Mouse (Mus musculus) thymus, adult 2 months (tissue): ENCODE measurements around the gene Arhgap19. TPM values are rescaled to one million over a fixed set of nuclear protein-coding genes. Genes with fewer than 3 reads are reported as not detected.
A peak's percentile ranks its signal among the peaks of the same experiment; 100 is the strongest.

ENCODE experiments used
- DNase-seq: peaks from one replicate; pipeline ENCODE4 v3.0.0; 2021
- H3K27ac ChIP-seq: fragments of 200-500 bp; 2 replicates; pipeline ENCODE4 v1.5.1; 2012; ENCODE audit warnings: low read length, control low read depth; ENCODE audit not compliant: control insufficient read depth, insufficient read depth
- H3K27me3 ChIP-seq: fragments of 200-500 bp; 2 replicates; pipeline ENCODE4 v1.6.1; 2012; ENCODE audit warnings: mild to moderate bottlenecking, low read length, moderate library complexity, mixed read lengths; ENCODE audit not compliant: control insufficient read depth, insufficient read depth
- H3K36me3 ChIP-seq: fragments of 200-500 bp; 2 replicates; pipeline ENCODE4 v1.6.1; 2012; ENCODE audit warnings: mild to moderate bottlenecking, low read length, moderate library complexity; ENCODE audit not compliant: control insufficient read depth, insufficient read depth
- H3K4me1 ChIP-seq: fragments of 200-500 bp; replicated peaks from 2 replicates; pipeline ENCODE4 v1.6.1; 2012; ENCODE audit warnings: low read length; ENCODE audit not compliant: control insufficient read depth, insufficient read depth
- H3K4me3 ChIP-seq: fragments of 200-500 bp; 2 replicates; pipeline ENCODE4 v1.5.1; 2012; ENCODE audit warnings: mild to moderate bottlenecking, low read length, control low read depth, moderate library complexity; ENCODE audit not compliant: control insufficient read depth, insufficient read depth
- CTCF ChIP-seq: fragments of 200-500 bp; IDR thresholded peaks from 2 replicates; pipeline ENCODE4 v1.5.1; 2012; ENCODE audit warnings: mild to moderate bottlenecking, control low read depth, low read length, moderate library complexity, borderline replicate concordance; ENCODE audit not compliant: control insufficient read depth, poor library complexity, insufficient read depth; ENCODE audit errors: extremely low read depth
- POLR2A ChIP-seq: fragments of 200-500 bp; IDR thresholded peaks from 2 replicates; pipeline ENCODE4 v1.6.1; 2012; ENCODE audit warnings: mild to moderate bottlenecking, low read length, control low read depth, moderate library complexity; ENCODE audit not compliant: control insufficient read depth, poor library complexity, insufficient read depth; ENCODE audit errors: extremely low read depth
- WGBS: fragments of 180-500 bp; shearing (Covaris S2); methylation state at CpG from one replicate; pipeline ENCODE4 v1.1.7; 2018; 5-methylcytosine and 5-hydroxymethylcytosine counted together
- polyA plus RNA-seq: library from polyadenylated mRNA; depleted of rRNA; stranded (reverse); fragments of >200 nt; gene quantifications from 2 replicates; pipeline ENCODE4 v1.2.3, GENCODE M21; 2012; rRNA removed

Gene Arhgap19
- polyA plus RNA-seq, 1 experiment: 18.8 TPM

DNA sequence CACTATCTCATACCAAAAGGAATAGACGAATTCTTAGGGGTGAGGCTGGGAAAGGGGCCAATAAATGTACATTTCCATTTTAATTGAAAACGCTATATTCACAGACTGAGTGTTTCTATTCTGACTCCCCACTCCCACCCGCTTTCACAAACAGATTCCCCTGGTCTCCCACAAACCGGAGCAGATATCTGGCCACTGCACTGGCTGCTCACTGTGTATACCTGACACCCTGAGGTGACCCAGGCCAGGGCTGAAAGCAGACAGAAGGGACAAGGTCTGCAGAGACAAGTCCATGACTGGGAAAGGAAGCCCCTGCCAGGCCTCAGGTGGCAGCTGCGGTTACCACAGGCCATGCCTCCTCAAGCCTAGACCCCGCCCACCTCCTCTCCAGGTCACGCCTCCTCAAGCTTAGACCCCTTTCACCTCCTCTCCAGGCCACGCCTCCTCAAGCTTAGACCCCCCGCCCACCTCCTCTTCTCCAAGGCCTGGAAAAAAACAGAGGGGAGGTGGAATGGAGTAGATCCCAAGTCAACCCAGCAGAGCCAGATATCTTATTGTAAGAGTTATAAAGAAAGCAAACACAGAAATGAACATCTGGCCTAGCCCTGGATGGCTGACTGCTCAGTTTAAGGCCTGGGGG, 76.9 kb downstream of the Arhgap19 start:
- H3K4me1 ChIP-seq: peaks cover 12% of the 10 kb centered on the region
- H3K4me3 ChIP-seq: no peak overlapping the region
- TF ChIP-seq POLR2A: no peak
- no peak for TF ChIP-seq CTCF
- peak; percentile 32 for DNase-seq
- no peak overlapping the region for H3K27ac ChIP-seq
- WGBS: 44% methylated on average over 9 of the region's 9 CpGs
- H3K36me3 ChIP-seq: no peaks in the 10 kb centered on the region
- H3K27me3 ChIP-seq: no peaks in the 10 kb centered on the region

DNA sequence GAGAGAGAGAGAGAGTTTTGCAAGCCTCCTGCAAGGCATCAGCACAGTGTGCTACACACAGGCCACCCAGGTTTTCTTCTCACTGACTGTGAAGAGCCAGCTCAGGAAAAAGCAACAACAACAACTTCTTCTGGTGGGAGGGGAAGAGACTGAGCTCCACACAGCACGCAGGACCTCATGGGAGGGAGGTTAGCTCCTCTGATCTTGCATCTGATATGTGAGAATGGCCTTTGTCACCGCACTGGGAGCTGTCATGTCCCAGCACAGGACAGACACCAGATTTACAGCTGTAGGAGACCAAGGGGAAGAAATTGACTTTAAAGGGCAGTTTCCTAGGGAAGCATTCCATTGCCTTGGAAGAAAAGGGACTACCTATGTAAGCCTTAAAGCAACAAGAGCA, 78.5 kb downstream of the Arhgap19 start:
- H3K4me1 ChIP-seq: peaks cover 12% of the 10 kb centered on the region
- H3K4me3 ChIP-seq: no peak overlapping the region
- WGBS: 63% methylated on average over 2 of the region's 2 CpGs
- no peak for DNase-seq
- H3K27ac ChIP-seq: no peak overlapping the region
- H3K27me3 ChIP-seq: no peaks in the 10 kb centered on the region
- no peaks in the 10 kb centered on the region for H3K36me3 ChIP-seq
- no peak for TF ChIP-seq POLR2A
- TF ChIP-seq CTCF: no peak

DNA sequence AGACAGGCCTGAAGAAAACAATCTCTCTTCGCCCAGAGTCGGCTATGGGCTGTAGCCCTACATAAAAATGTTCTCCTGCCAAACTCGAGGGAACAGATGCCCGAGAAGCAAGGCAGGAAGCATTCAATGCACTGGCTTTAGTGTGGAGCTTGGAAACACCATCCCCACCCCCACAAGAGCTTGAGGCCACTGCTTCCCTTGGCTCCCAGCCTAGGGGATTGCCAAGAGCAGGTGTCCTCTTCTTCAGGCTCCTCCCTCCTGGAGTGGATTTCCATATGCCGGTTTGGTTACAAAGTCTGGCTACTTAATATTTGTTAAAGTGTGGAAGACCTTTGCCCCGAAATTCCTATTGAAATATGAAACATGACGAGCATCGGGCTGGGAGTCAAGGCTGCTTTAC, 82.4 kb downstream of the Arhgap19 start:
- Histone ChIP-seq H3K27me3 (no peaks in the 10 kb centered on the region), H3K27ac (no peak overlapping the region), H3K4me3 (no peak overlapping the region), H3K36me3 (no peaks in the 10 kb centered on the region), H3K4me1 (no peaks in the 10 kb centered on the region; the same call in 1 of the 2 replicates)
- 75% methylated on average over 8 of the region's 8 CpGs for WGBS
- no peak for DNase-seq
- no peak for TF ChIP-seq POLR2A
- no peak for TF ChIP-seq CTCF

Other genes with a start within 250 kb of the Arhgap19 start
- gene Gm340, start 219.7 kb downstream of the Arhgap19 start, polyA plus RNA-seq: 2.8 and 3.0 TPM in 2 replicates
- gene Slit1, start 58.4 kb downstream of the Arhgap19 start, polyA plus RNA-seq: 0.94 and 1.0 TPM in 2 replicates
- 15.4 and 26.4 TPM in 2 replicates for gene Frat1, start 27.9 kb upstream of the Arhgap19 start, polyA plus RNA-seq
- 27.4 and 44.5 TPM in 2 replicates for gene Frat2, start 46.1 kb upstream of the Arhgap19 start, polyA plus RNA-seq
- 9.7 and 10.9 TPM in 2 replicates for gene Rrp12, start 94.1 kb upstream of the Arhgap19 start, polyA plus RNA-seq
- gene Pgam1, start 109.9 kb upstream of the Arhgap19 start, polyA plus RNA-seq: 187 and 200 TPM in 2 replicates
- gene Exosc1, start 131.4 kb upstream of the Arhgap19 start, polyA plus RNA-seq: 20.3 and 20.5 TPM in 2 replicates
- 162 and 176 TPM in 2 replicates for gene Zdhhc16, start 131.4 kb upstream of the Arhgap19 start, polyA plus RNA-seq
- 142 TPM in 2 replicates for gene Mms19, start 179.1 kb upstream of the Arhgap19 start, polyA plus RNA-seq
- 27.3 and 36.9 TPM in 2 replicates for gene Ubtd1, start 179.7 kb upstream of the Arhgap19 start, polyA plus RNA-seq
- 0.20 TPM in 1 of 2 replicates, not detected in the other for gene Ankrd2, start 234.0 kb upstream of the Arhgap19 start, polyA plus RNA-seq
- gene Hoga1, start 243.6 kb upstream of the Arhgap19 start, polyA plus RNA-seq: 0.84 and 1.2 TPM in 2 replicates